Mouse (Mus musculus): Measurements from ENCODE around the gene Ugt1a8.

- TF ChIP-seq CTCF (IDR thresholded peaks at IDR 0.05; ENCODE audit: insufficient read depth, low read length) (no peak), POLR2A (IDR thresholded peaks at IDR 0.05; ENCODE audit: borderline replicate concordance, extremely low read depth, low read depth, low read length) (no peak)
Observed at GRCm38 (mm10) chr1:88081670-88082069, 5.9 kb upstream of the Ugt1a8 start.
